Mouse (Mus musculus) ES-E14 (cell line): ENCODE measurements around the gene Ccdc122. TPM values are rescaled to one million over a fixed set of nuclear protein-coding genes. Genes with fewer than 3 reads are reported as not detected.
"Not testable (repeated sequence)": the region's sequence is repeated elsewhere in the genome, so short reads cannot be mapped to it uniquely, and the experiment has no call there.

ENCODE experiments used
- DNase-seq: peaks from one replicate; pipeline ENCODE4 v3.0.0-alpha.2; 2013; ENCODE audit warnings: low read depth, low spot score
- H3K27ac ChIP-seq: 2 replicates; pipeline ENCODE4 v1.5.1; 2012; ENCODE audit warnings: low read depth, mild to moderate bottlenecking, low read length, moderate library complexity, mixed read lengths; ENCODE audit not compliant: poor library complexity, insufficient read depth, severe bottlenecking
- H3K36me3 ChIP-seq: 2 replicates; pipeline ENCODE4 v1.6.1; 2012; ENCODE audit warnings: mild to moderate bottlenecking, low read length, moderate library complexity, mixed read lengths; ENCODE audit not compliant: control insufficient read depth, poor library complexity, insufficient read depth, severe bottlenecking
- H3K4me1 ChIP-seq, 2 experiments: fragments of 150-350 bp in 1 of 2; sonication (generic) in 1 of 2; 2 replicates each; pipeline ENCODE4 v1.6.1; 2012; ENCODE audit warnings: low read length in 2 of 2, mild to moderate bottlenecking in 1 of 2, mixed read lengths in 1 of 2; ENCODE audit not compliant: control insufficient read depth in 2 of 2, insufficient read depth in 2 of 2, poor library complexity in 1 of 2
- H3K4me3 ChIP-seq, 2 experiments: fragments of 150-350 bp in 1 of 2; sonication (generic) in 1 of 2; 2 replicates each; pipeline ENCODE4 v1.5.1; 2012; ENCODE audit warnings: low read length in 2 of 2, low read depth in 1 of 2, mild to moderate bottlenecking in 1 of 2, mixed read lengths in 1 of 2; ENCODE audit not compliant: insufficient read depth in 1 of 2, poor library complexity in 1 of 2, severe bottlenecking in 1 of 2
- H3K9ac ChIP-seq: 2 replicates; pipeline ENCODE4 v1.6.1; 2012; ENCODE audit warnings: low read depth, mild to moderate bottlenecking, low read length, mixed read lengths; ENCODE audit not compliant: poor library complexity, insufficient read depth, severe bottlenecking
- H3K9me3 ChIP-seq: fragments of 150-350 bp; sonication (generic); 2 replicates; pipeline ENCODE4 v1.6.1; 2012; ENCODE audit warnings: low read depth, mild to moderate bottlenecking, low read length; ENCODE audit not compliant: control insufficient read depth, insufficient read depth
- CHD2 ChIP-seq: IDR thresholded peaks from 2 replicates; pipeline ENCODE4 v1.6.1; 2014; ENCODE audit warnings: mild to moderate bottlenecking, low read depth, low read length, inconsistent platforms
- HCFC1 ChIP-seq: IDR thresholded peaks from 2 replicates; pipeline ENCODE4 v1.6.1; 2012; ENCODE audit warnings: low read length, inconsistent platforms, borderline replicate concordance; ENCODE audit not compliant: insufficient read depth
- MAFK ChIP-seq: IDR thresholded peaks from 2 replicates; pipeline ENCODE4 v1.6.1; 2014; ENCODE audit warnings: mild to moderate bottlenecking, low read depth, low read length, inconsistent platforms; ENCODE audit not compliant: insufficient read depth
- ZC3H11A ChIP-seq: IDR thresholded peaks from 2 replicates; pipeline ENCODE4 v1.6.1; 2012; ENCODE audit warnings: low read depth, mild to moderate bottlenecking, inconsistent platforms, low read length, borderline replicate concordance
- ZNF384 ChIP-seq: IDR thresholded peaks from 2 replicates; pipeline ENCODE4 v1.6.1; 2012; ENCODE audit warnings: low read depth, low read length, inconsistent platforms
- in situ Hi-C, 2 experiments: fragments of 600-800 bp; cut with MboI; formaldehyde crosslinking; loops; one replicate each; pipeline ENCODE4 v1.15.1; 2025; ENCODE audit warnings: low sequenced_read_pairs in 2 of 2, inconsistent platforms in 1 of 2; ENCODE audit not compliant: unreplicated experiment in 2 of 2
- total RNA-seq: library from RNA; depleted of rRNA; stranded (reverse); fragments of 300-350 nt; gene quantifications from 2 replicates; pipeline ENCODE4 v1.2.3, GENCODE M21; 2012

Ccdc122 gene
- total RNA-seq, 1 experiment, result 1.5 TPM

DNA sequence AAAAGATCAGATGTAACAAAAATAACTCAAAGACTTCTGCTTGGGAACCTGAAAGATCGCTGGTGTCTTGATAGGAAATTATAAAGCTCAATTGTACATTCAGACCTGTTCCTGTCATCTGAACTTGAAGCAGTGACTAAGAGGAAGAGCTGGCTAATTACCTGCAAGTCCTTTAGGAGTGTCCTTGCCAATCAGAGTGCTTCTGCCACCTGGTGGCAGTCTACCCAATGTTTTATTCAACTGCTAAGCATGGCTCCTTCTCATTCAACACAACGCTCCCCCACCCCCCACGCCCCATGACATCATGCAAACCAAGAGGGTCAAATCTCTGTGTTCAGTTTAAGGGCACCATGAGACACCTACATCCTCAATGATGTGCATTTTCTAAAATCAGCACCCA lies 28.3 kb upstream of the Ccdc122 start:
- in situ Hi-C loops, result loop anchor here (5.0 to 10.0 kb wide), 3 partner anchors 503 to 533 kb away; no protein-coding TSS in a partner anchor
- Histone ChIP-seq H3K9ac (no peak overlapping the region), H3K9me3 (no peaks in the 10 kb centered on the region), H3K27ac (no peak overlapping the region), H3K4me3 (no peak overlapping the region), H3K36me3 (no peaks in the 10 kb centered on the region), H3K4me1 (peaks cover 0 to 4% of the 10 kb centered on the region in 2 experiments; a peak in 2 of 4 replicates)
- TF ChIP-seq ZC3H11A (peak; percentile 97), HCFC1 (0 out of 2 replicates have a peak, but pooled peaks have one; percentile 33), ZNF384 (no peak), MAFK (no peak)
- peak; percentile 68 for DNase-seq

DNA sequence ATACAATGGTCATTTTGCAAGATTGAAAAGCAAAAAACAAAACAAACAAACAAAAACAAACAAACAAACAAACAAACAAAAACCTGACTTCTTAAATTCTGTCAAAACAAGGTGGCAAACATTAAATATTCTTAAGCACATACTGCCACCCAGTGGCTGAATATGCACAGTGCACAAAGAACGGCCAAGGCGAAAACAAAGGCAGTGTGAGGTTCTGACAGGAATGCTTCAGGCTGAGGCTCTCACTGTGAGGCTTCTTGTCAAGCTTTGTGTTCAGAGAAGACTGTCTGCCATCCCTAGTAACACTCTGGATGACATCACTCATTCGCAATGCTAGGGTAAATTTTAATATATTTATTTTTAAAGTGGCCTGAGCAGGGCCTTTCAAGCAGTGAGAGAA lies 24.8 kb upstream of the Ccdc122 start:
- Histone ChIP-seq H3K9ac (no peak overlapping the region), H3K9me3 (no peaks in the 10 kb centered on the region), H3K36me3 (no peaks in the 10 kb centered on the region), H3K4me1 (no peaks in the 10 kb centered on the region; a peak in 1 of 4 replicates), H3K4me3 (no peak overlapping the region), H3K27ac (no peak overlapping the region)
- in situ Hi-C loops, result no loop called here
- peak; percentile 59 for DNase-seq
- TF ChIP-seq ZNF384, result no peak
- TF ChIP-seq ZC3H11A, result peak; percentile 96
- TF ChIP-seq HCFC1, result no peak
- TF ChIP-seq MAFK, result no peak
- TF ChIP-seq CHD2, result no peak

GRCm38 (mm10) chr14:77016783-77017182 lies 19.8 kb upstream of the Ccdc122 start:
- H3K27ac ChIP-seq, H3K9me3 ChIP-seq, H3K36me3 ChIP-seq, in situ Hi-C loops, H3K9ac ChIP-seq, DNase-seq, H3K4me1 ChIP-seq, H3K4me3 ChIP-seq: not testable (repeated sequence)

- Histone ChIP-seq H3K9me3 (no peaks in the 10 kb centered on the region), H3K4me1 (no peaks in the 10 kb centered on the region; a peak in 1 of 4 replicates), H3K27ac (no peak overlapping the region), H3K36me3 (no peaks in the 10 kb centered on the region), H3K9ac (no peak overlapping the region), H3K4me3 (no peak overlapping the region)
- DNase-seq, result no peak
- in situ Hi-C loops, result no loop called here
- no peak for TF ChIP-seq HCFC1
- no peak for TF ChIP-seq ZNF384
- TF ChIP-seq CHD2, result no peak
- TF ChIP-seq MAFK, result no peak
- no peak for TF ChIP-seq ZC3H11A
Measured at GRCm38 (mm10) chr14:77017211-77017610, 19.4 kb upstream of the Ccdc122 start.

DNA sequence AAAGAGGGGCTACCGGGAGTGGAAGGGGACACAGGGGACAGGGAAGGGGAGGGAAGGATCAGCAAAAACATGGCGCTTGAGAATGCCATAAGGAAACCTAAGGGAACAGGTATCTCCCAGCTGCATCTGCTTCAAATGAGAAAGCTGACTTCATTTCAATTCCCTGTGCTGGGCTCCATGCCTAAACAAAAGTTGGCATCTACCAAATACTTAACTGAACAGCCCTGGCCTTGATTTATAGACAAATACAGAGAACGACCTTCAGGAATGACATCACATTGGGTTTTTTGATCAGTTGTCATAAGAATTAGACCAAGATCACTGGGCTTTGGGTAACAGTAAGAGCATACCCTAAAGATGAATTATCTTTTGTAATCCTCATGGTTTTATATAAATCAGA lies 12.1 kb upstream of the Ccdc122 start:
- in situ Hi-C loops, result no loop called here
- no peak for DNase-seq
- H3K27ac ChIP-seq, result no peak overlapping the region
- H3K36me3 ChIP-seq, result no peaks in the 10 kb centered on the region
- H3K9me3 ChIP-seq, result no peaks in the 10 kb centered on the region
- H3K4me1 ChIP-seq, result 0 out of 4 replicates have a peak, but pooled peaks cover 0 to 2% of the 10 kb centered on the region in 2 experiments
- no peak overlapping the region for H3K4me3 ChIP-seq
- no peak overlapping the region for H3K9ac ChIP-seq
- TF ChIP-seq ZNF384 (no peak), HCFC1 (no peak), ZC3H11A (no peak)
